Comparison of ENCODE assay signal across 7 mouse cellular contexts in genomic region chr8:38818163-38818562, GRCm38 (mm10).
DNase-seq lines count a peak whose midpoint lies in the region; ATAC-seq lines count a peak whose summit lies in the region.

No protein-coding gene starts in this region.

- DNase-seq in left cerebral cortex, adult 11 months (ENCODE audit: low spot score), result peak; percentile 35
- DNase-seq in left cerebral cortex, postnatal 36 days (ENCODE audit: low spot score in 2 of 2), result no peak
- peak; percentile 52 for DNase-seq in NIH3T3 (ENCODE audit: low read depth)
- DNase-seq in c-Kit-positive CD71-positive TER-119-negative erythroid progenitor cells, embryonic 14.5 days (ENCODE audit: low read depth), result peak; percentile 4
- DNase-seq in layer of hippocampus, adult 9-10 months (ENCODE audit: low spot score), result peak; percentile 53
- DNase-seq in retina, adult 2 months (ENCODE audit: low read depth, low spot score), result peak; percentile 26

- no peak for ATAC-seq in megakaryocyte progenitor cell, adult 5-6 weeks (replicated peaks; ENCODE audit: poor library complexity)

- intact Hi-C loops in left cerebral cortex, postnatal 36 days (cut with DNase I), result no loop called here

Comparison
In these comparisons a context has a peak if more than half of its experiments do, and no peak if none do; other contexts are left out.
1. DNase-seq: peak in left cerebral cortex, adult 11 months (single experiment), NIH3T3 (single experiment), c-Kit-positive CD71-positive TER-119-negative erythroid progenitor cells, embryonic 14.5 days (single experiment), layer of hippocampus, adult 9-10 months (single experiment) and retina, adult 2 months (single experiment); none in left cerebral cortex, postnatal 36 days (0 of 2).